Mouse (Mus musculus): ENCODE measurements around the gene C1qtnf3. TPM values are rescaled to one million over a fixed set of nuclear protein-coding genes. Genes with fewer than 3 reads are reported as not detected.

Gene C1qtnf3
- polyA plus RNA-seq (2012) = not detected in 2 replicates

DNA sequence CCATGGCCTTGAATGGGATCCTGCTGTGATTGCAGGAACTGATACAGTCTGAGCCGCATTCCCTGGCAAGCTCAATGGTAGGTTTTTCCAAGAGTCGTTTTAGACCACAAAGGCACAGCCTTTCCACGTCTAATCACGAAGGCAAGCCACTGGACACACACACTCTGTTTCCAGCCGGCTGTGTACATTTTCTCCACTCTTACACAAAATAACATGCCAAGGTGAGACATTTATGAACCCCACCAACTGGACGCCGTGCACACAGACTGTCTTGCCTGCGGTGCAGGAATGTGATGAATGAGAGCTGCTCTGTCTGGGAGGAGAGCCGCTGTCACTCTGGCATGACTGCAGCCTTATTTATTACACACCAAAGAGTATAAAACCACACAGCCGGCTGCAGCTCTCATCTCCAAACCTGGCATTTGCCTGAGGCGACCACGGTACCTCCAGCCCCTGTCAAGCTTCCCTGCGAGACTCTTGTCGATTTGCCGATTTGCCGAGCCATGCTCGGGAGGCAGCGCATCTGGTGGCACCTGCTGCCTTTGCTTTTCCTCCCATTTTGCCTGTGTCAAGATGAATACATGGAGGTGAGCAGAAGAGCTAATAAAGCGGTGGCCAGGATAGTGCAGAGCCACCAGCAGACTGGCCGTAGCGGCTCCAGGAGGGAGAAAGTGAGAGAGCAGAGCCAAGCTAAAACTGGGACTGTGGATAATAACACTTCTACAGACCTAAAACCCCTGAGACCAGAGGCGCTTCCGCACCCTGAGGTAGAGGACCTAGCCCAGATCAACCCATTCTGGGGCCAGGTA is at the start of gene C1qtnf3:
Gene C1qtnf3 (plus strand): TSS at position 382 of the 809 bp plus-strand sequence.
- no peak for TF ChIP-seq GATA1 (IDR thresholded peaks at IDR 0.05; ENCODE audit: low read length)

DNA sequence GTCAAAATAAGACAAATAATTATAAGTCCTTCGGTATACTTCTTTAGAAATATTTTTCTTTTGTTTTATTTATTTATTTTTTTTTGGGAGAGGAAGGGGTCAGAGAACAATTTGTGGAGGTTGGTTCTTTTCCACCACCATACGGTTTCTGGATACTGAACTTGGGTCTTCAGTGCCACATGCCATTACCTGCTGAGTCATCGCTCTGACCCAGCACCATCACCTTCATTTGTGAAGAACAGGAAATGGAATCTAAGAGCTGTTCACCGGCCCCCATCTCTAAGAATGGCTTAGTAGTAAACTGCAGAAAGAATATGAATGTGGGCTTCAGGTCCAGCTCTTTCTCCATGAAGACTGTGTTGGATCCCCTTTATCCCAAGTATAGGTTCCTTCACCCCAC is 49.8 kb upstream of the C1qtnf3 start:
- no peak for TF ChIP-seq GATA1 (IDR thresholded peaks at IDR 0.05; ENCODE audit: low read length)

DNA sequence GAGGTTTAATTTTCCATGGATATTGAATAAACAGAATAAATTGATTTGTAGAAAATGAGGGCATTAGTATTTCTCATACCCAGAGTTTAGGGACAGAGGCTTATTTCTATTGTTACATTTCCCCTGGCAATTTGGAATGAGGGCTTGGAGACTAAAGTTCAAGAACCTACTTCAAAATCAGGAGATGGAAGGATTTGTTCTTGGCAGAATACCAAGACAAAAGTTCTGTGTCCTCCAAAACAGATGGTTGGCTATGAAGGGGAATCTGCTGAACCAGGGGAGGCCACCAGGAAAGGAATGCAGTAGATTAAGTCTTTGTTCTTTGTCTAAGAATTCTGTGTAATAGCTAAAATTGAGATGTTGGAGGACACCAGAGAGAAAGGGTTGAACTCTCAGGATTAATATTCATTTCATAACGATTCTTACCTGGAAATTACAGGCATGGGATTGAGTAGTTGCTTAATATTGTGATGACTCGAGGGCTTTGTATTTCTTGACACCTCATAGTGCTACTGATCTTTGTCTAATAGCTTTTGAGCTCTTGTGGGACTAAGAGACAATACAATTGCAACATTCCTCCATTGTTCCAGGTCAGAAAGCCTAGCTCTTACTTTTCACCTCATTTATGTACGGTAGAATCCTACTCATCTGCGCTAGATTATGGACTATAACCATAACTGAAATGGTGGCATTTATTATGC is 35.4 kb upstream of the C1qtnf3 start:
- no peak for TF ChIP-seq GATA1 (IDR thresholded peaks at IDR 0.05; ENCODE audit: low read length)

DNA sequence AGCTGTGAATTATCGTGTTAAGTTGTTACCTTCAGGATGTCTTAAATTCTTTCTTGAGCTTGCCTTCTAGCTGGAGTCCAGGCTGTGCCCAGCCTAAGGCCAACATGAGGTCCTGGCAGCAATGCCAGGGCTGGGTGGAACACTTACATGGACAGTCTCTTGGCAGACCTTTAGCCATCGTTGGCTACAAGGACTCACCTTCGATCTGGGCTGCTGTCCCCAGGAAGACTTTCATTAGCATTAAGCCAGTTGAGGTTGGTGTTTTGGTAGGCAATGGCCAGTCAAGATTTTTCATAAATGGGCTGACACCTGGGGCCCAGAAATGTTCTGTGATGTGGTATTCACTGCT is 34.8 kb upstream of the C1qtnf3 start:
- no peak for TF ChIP-seq GATA1 (IDR thresholded peaks at IDR 0.05; ENCODE audit: low read length)

DNA sequence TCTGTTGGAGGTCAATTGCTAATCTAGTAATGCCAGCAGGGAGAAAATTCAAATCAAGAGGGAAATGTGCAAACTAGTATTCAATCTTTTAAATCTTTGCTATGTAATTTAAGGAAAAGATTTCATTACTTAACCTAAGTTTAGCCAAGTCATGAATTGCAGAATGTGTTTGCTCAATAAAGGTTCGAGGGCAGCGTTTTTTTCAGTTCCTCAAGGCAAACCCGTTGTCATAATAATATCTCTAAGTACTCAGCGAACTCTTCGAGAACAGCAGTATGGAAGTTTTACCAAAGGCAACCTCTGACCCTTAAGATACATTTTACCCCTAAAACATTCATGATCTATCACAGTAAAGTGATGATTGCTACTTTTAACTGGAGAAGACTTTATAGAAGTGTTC is 31.9 kb upstream of the C1qtnf3 start:
- TF ChIP-seq GATA1 (IDR thresholded peaks at IDR 0.05; ENCODE audit: low read length) = no peak

DNA sequence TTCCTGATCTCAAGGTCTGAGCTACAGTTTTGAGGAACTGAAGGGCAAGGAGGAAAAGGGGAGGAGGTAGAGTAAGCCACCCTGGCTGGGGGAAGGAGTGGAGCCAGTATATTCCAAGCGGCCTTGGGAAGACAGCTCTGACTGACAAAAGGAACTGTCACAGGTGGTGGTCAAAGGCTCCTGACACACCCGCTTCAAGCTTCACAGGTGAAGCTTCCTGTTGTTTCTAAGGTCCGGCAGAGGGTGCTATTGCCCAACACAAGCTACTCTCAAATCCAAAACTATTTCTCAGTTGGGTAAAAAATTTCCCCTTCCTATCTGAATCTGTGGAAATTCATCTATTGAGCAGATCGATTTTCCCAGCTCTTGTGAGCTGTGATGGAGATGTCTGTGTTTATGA is 31.1 kb upstream of the C1qtnf3 start:
- TF ChIP-seq GATA1 (IDR thresholded peaks at IDR 0.05; ENCODE audit: low read length) = no peak

DNA sequence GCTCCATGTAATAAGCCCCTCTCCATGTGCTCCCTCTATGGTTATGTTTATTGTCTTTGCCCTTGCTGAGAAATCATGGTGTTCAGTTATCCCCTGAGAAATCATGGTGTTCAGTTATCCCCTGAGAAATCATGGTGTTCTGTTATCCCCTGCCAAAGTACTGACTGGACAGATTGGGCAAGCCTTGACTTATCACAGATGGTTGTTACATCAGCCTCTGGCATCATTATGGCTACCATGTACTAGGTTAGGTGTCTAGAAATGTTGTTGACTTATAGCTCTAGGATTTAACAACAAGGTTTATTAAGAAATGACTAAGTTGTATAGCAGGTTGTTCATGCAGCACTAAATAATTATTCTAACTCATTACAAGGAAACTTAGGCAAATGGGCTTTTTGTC is 30.1 kb upstream of the C1qtnf3 start:
- no peak for TF ChIP-seq GATA1 (IDR thresholded peaks at IDR 0.05; ENCODE audit: low read length)

DNA sequence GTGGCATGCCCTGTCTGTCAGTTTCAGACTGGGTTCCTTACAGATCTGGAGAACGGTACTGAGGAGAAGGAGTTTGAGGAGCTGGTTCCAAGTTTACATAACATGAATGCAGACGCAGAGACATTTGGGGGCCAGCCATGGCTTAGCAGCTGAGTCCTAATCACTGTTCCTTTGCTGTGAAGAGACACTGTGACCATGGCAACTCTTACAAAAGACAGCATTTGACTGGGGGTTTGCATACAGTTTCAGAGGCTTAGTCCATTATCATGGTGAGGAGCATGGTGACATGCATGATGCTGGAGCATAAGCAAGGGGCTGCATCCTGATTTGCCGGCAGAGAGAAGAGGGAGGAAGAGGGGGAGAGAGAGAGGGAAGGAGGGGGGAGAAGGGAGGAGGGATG is 29.6 kb upstream of the C1qtnf3 start:
- TF ChIP-seq GATA1 (IDR thresholded peaks at IDR 0.05; ENCODE audit: low read length) = no peak

DNA sequence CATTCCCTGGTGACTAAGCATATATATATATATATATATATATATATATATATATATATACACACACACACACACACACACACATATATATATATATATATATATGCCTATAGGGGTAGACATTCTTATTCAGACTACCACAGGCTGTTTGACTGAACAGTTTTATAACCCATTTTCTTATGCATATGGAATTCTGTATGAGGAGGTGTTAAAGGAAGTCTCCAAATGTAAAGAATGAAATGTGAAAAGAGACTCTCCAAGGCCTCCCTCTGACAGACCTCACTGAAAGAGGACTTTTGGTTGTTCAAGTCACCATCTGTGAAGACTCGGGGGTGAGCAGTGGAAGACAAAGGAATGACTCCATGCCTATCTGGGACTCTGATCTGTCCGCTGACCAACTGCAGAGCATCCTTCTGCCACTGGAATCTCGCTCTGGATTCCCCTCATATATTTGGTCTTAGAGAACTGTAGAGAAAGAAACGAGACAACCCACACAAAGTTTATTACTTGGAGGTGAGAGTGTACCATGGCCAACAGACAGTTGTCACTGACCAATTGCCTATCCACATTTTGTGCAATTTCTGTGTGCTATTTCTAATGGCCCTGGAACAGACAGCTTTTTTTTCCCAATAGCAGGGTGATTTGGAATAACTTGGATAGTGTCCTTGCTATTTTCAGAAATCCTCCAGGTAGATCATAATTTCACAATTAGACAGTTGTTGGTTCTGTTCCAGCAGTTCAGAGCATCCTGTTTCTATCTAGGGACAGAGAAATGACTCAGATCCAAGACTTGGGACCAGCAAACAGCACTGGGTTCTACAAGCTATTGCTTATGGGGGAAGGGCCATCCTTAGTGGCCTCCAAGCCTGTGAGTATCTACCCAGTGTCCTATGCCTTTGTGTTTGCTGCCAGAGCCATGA is 28.8 kb upstream of the C1qtnf3 start:
- TF ChIP-seq GATA1 (IDR thresholded peaks at IDR 0.05; ENCODE audit: low read length) = no peak

DNA sequence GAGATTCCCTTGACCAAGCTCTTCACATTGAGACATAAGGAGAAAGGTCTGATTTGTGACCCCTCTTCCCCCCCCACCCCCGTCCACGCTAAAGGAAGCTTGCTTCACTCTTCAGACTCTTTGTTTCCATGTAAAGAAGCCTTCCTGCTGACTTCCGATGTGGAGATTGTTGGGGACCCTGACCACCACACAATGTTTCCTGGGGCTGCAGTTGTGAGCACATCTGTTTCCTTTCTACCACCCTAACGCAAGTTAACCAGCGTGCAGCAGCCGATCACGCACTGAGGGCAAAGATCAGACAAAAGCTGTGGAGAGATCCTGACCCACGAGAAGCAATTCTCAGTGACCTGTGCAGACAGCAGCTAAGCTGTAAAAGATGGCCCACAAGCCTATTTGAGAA is 24.8 kb upstream of the C1qtnf3 start:
- no peak for TF ChIP-seq GATA1 (IDR thresholded peaks at IDR 0.05; ENCODE audit: low read length)

DNA sequence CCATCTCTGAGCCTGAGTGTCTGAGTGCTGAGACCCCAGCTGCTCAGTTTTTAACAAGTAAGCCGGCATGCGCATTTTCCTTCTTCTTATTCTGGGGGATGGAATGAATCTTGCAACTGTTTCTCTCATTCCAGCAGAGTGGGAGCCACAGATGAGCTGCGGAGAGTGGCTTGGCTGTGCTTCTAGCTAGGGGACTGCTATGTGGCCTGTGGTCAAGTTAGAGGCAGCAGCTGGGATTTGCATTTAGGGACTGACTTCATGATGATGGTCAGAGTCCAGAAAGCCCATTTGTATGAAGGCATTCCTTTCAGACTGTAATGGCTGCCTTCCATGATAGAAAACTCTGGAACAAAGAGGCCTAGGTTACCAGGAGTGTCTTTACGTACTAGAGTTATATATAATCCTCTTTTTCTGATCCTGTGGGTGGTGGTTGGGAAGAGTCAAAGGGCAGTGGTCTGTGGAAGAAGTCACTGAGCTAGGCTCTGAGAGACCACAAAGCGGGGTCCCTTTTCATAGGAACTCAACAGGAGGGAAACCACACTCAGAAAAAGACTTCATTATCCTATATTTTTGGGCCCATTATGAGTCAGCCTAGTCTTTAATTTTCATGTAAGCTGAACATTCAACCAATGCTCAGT is 23.4 kb upstream of the C1qtnf3 start:
- TF ChIP-seq GATA1 (IDR thresholded peaks at IDR 0.05; ENCODE audit: low read length) = no peak

DNA sequence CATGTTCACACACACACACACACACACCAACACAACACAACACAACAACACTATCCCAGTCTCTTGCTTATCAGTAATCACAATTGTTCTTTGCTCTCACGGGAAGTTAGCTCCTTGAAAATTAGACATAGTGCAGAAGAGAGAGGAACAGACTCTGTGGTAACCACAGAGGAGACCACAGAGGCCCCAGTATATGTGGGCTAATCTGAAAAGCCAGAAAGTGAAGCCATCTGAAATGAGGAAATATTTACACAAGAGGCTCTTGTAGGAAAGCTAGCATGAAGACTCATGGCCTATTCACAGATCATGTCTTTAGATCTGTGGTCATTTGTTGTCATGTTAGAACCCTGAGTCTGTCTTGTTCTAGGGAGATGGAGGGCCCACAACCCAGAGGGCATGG is 18.2 kb upstream of the C1qtnf3 start:
- no peak for TF ChIP-seq GATA1 (IDR thresholded peaks at IDR 0.05; ENCODE audit: low read length)

DNA sequence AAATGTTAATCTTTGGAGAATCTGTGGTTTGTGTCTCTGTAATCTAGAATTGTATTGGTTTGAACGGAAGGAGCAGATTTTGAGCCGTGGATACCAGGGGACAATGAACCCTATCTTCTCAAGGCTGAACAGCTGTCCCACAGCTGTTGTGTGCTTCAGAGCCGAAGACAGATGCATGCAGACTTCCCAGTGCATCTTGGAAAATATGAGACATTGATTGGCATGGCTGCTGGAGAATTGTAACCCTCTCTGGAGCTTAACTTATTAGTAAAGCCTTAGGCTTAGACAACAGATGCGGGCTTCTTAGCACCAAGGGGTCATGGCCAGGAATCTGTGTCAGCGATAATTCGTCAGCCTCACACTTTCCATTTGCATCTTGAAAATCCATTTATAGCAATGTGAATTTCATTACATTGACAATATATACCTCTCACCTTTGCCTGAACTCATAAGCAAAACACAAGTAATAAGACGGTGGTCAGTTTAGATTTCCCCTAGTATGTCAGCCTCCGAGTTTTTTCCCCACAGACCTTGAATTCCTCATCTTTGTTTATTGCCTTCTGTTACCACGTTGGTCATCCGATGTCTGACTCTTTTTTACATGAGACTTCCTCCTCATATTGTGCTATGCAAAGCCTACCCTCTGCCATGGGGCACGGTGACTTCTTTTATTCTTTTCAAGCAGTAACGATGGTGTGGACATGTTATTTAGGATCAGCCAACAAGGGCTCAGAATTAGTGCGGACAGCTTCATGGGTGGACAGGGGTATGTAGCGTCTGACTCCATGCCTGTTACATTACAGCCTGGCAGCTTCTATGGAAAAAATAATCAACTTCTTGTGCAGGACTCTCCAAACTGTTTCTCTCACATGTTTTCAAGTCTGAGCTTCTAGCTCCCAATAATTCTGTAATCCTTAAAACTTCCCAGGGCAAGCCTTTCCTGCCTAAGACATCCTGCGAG is 11.7 kb upstream of the C1qtnf3 start:
- TF ChIP-seq GATA1 (IDR thresholded peaks at IDR 0.05; ENCODE audit: low read length) = no peak

DNA sequence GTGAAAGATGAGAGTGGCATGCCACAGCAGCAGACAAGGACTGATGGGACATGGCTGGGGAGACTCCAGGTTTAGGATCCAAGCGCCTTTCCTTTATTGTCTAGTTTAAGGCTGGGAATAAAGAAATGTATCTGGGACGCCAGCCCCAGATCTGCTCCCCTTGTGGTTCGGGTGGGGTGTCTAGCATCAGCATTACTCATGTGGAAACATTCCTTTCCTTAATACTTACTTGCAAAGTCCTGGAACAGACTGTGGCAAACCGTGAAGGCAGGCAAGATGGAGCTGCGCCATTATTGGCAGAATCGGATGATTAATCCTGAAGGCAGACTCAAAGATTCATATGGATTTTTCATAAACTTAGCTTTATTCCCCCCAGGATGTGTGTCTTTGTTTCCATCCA is 10.2 kb upstream of the C1qtnf3 start:
- no peak for TF ChIP-seq GATA1 (IDR thresholded peaks at IDR 0.05; ENCODE audit: low read length)

All from G1E-ER4 (cell line).